Mouse (Mus musculus) liver, postnatal 0 days (tissue): ENCODE data around the gene Phf13.

ENCODE experiments used
- CTCF ChIP-seq: sonication (generic); IDR thresholded peaks from 2 replicates; pipeline ENCODE4 v1.5.1; 2016; ENCODE audit warnings: antibody characterized with exemption, low read depth
- EP300 ChIP-seq: IDR thresholded peaks from 2 replicates; pipeline ENCODE4 v1.6.1; 2016; ENCODE audit warnings: antibody characterized with exemption, low read depth, mild to moderate bottlenecking

- TF ChIP-seq CTCF (peak; percentile 52), EP300 (no peak)
These were observed 10.1 kb upstream of the Phf13 start for GRCm38 (mm10) chr4:152006137-152006536.
